Mouse (Mus musculus): Measurements from ENCODE around the gene Cbr2.

Gene Cbr2

GRCm38 (mm10) chr11:120711980-120712604, 19.8 kb downstream of the Cbr2 start:
- DNase-seq (ENCODE audit: low spot score), result no peak

GRCm38 (mm10) chr11:120710672-120711071, 21.2 kb downstream of the Cbr2 start:
- no peak for DNase-seq (ENCODE audit: low spot score)

DNA sequence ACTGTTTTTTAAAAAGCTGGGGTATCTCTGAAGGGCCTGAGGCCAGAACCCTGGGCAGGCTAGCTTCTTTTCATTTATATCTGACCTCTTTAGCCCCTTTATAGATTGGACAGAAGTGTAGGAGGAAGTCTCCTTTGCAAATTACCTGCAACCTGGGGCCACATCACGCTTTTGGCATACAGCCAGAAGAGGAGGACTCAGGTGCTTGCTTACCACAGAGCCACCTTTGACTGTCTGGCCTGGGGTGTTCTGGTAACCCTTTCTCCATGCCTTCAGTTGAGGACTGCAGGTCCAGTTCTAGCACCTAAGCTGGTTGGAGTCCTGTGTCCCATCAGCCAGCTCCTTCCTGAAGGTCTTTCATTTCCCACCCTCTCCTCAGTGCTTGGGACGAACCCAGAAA, 22.4 kb downstream of the Cbr2 start:
- DNase-seq (ENCODE audit: low spot score), result no peak

DNA sequence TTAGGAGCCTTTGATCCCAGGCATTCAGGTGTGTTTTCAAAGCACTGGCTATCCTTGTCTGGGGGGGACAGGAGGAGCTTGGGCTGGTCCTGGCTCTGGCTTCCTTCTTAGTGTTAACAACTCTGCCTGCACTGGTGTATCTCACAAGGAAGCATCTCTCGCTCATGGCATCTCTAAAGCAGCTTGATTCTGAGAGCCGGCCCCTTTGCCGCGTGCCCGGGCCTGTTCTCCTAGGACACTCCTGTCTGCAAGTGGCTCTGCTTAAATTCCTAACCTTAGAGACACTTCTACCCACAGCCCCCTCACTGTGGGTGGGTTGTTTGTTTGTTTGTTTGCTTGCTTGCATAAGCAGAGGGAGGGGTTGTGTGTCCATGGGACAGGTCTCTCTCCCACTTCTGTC, 23.9 kb downstream of the Cbr2 start:
- no peak for DNase-seq (ENCODE audit: low spot score)

DNA sequence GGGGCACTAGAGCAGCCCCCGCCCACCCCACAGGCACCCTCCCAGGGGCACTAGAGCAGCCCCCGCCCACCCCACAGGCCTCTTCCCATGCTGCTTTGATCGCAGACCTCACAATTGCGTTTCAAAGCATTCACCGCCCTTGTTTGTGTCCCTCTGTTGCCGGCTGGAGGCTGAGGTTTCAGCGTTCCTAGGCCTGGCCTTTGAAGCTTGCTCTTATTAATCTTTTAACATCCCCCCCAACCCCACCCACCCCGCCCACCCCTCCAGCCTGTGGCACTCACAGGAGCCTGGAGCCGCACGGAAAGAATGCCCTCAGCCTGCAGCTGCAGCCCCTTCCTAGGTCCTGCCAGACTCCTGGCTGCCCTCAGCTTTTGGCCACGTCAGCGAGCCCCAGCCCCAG, 24.7 kb downstream of the Cbr2 start:
- no peak for DNase-seq (ENCODE audit: low spot score)

GRCm38 (mm10) chr11:120706120-120706519, 25.8 kb downstream of the Cbr2 start:
- DNase-seq (ENCODE audit: low spot score), result no peak

GRCm38 (mm10) chr11:120704486-120705325, 27.2 kb downstream of the Cbr2 start:
- no peak for DNase-seq (ENCODE audit: low spot score)

GRCm38 (mm10) chr11:120703696-120704454, 28.0 kb downstream of the Cbr2 start:
- DNase-seq (ENCODE audit: low spot score), result no peak

DNA sequence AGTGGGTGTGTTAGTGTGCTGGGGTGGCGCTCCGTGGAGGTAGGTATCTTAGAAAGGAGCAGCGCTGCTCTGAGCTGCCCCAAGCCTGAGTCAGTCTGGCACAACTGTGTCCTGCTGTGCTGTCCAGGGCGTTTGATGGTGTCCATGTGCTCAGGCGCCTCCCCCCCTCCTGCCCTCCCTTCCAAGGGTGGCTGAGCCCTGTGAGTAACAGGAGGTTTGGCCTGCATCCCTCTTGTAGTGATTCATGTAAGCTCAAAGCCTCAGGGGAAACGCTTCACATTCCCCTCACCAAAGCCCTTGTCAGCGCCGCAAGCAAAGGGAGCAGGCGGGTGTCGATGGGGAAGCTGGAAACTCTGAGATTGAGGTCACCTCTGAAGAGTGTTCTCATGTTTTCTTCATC, 34.2 kb downstream of the Cbr2 start:
- DNase-seq (ENCODE audit: low spot score), result no peak

DNA sequence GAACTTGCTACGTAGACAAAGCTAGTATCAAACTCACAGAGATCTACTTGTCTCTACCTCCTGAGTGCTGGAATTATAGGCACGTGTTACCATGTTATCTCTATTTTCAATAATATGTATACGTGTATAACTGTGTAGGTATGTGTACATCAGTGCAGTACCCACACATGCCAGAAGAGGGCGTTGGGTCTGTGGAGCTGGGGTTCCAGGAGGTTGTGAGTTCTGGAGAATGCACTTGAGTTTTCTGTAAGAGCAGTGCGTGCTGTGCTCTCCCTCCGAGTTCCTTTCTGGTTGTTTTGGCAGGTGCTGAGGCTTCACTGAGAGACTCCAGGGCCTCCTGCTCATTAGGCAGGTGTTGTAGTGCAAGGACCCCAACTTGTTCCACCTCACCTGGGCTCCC, 35.3 kb downstream of the Cbr2 start:
- no peak for DNase-seq (ENCODE audit: low spot score)

- DNase-seq (ENCODE audit: low spot score), result no peak
Observed at GRCm38 (mm10) chr11:120695641-120696040, 36.3 kb downstream of the Cbr2 start.

GRCm38 (mm10) chr11:120695184-120695583, 36.7 kb downstream of the Cbr2 start:
- no peak for DNase-seq (ENCODE audit: low spot score)

DNA sequence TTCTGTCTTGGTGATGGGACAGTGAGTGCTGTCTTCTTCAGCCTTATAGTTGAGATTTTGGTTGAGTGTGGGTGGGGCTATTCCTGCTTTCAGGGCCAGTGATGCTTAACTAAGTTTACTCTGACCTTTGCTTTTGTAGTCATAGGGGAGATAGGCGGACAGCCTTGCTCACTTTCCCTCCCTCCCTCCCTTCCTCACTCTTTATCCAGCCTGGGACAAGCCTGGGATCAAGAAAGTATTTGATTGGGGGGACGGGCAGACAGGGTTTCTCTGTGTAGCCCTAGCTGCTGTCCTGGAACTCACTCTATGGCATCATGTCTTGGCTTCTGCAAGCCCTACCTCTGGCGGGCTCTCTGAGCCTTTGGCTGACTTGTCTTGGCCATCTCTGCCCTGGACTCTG, 38.5 kb downstream of the Cbr2 start:
- no peak for DNase-seq (ENCODE audit: low spot score)

- no peak for DNase-seq (ENCODE audit: low spot score)
Observed at GRCm38 (mm10) chr11:120692471-120693011, 39.4 kb downstream of the Cbr2 start.

DNA sequence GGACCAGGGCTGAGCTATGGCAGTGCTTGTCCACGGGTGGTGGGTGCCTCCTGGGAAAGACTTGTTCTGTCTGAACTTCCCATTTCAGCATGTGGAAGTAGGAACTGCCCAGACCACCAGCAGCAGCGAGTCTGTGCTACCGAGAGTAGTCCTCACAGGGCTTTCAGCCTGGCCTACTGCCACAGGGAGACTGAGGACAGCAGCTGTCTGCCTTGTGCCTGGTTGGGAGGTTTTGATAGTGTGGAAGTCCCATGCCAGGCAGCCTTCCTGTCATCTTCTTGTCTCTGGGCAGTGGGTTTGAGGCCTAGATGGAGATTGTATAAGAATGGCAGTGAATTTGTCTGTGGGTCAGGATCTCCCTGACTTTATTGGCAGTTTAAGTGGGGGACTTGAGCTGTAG, 42.5 kb downstream of the Cbr2 start:
- DNase-seq (ENCODE audit: low spot score), result no peak

- no peak for DNase-seq (ENCODE audit: low spot score)
Observed at GRCm38 (mm10) chr11:120686650-120687272, 45.2 kb downstream of the Cbr2 start.

DNA sequence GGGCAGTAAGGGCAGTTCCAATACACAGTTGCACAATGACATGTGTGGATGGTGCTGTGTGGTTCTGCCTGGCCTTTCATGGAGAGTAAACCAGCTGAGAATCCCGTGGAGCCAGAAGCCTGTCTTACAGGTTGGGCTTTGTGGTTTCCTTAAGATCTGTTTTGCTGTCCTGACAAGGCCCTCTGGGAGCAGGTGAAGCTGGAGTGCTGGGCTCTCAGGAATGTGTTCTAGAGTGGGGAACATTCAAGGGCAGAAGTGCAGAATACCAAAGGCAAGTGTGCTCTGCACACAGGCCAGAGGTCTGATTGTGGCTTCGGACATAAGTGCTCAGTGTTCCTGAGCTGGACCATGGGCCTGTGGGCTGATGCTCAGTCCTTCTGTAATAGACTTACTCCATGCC, 47.3 kb downstream of the Cbr2 start:
- DNase-seq (ENCODE audit: low spot score), result no peak

GRCm38 (mm10) chr11:120684086-120684485, 47.8 kb downstream of the Cbr2 start:
- DNase-seq (ENCODE audit: low spot score), result no peak

DNA sequence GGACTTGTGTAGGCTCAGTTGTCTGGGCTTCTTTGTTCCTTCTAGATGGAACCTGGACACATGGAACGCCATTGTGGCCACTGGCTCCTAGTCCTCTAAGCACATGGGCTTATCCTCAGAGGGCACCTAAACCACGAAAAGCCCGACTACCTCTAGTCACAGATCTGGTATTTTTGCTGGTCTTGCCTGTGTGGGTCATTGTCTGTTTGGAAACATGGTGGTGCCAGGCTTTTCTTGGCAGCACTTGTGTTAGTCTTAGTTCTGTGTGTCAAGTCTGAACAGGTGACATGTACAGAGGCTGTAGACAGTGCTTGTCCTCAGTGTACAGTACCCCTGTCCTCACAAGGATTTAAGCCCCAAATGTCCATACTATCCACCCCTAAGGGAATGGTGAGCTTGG, 48.4 kb downstream of the Cbr2 start:
- no peak for DNase-seq (ENCODE audit: low spot score)

- no peak for DNase-seq (ENCODE audit: low spot score)
Observed at GRCm38 (mm10) chr11:120682683-120683082, 49.2 kb downstream of the Cbr2 start.

GRCm38 (mm10) chr11:120679909-120680308, 52.0 kb downstream of the Cbr2 start:
- no peak for DNase-seq (ENCODE audit: low spot score)
